Mouse (Mus musculus): ENCODE data around the gene Sult2a1. TPM values are rescaled to one million over a fixed set of nuclear protein-coding genes. Genes with fewer than 3 reads are reported as not detected.

Sult2a1 gene
- 0.14 TPM in 1 of 2 replicates, not detected in the other for polyA plus RNA-seq (2015; fragmentation: Nextera tagmentation; extraction: Ambion mirVana)

DNA sequence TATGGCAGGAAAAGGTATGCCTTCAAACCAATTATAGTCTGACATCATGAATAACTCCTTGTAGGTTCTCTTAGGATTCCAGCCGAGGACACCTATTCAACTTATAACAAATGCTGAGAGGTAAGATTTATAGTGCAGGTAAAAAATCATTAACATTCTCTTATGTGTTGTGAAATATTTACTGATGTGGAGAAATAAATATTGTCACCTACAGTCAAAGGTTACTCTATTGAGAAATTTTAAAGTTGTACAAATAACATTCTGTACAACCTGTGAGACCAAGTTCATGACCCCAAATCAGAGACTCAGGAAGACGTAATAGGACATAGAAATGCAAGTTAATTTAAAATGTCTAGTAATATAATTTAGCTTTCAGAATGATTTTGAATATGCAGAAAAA lies at the start of gene Sult2a1:
Gene Sult2a1 (minus strand): TSS at position 101 of the 400 bp plus-strand sequence.

Other genes starting within 250 kb of the Sult2a1 start
- gene Sult2a5, start 213.4 kb downstream of the Sult2a1 start, polyA plus RNA-seq (2015; fragmentation: Nextera tagmentation; extraction: Ambion mirVana) = not detected in 2 replicates
- gene Sult2a2, start 103.9 kb downstream of the Sult2a1 start, polyA plus RNA-seq (2015; fragmentation: Nextera tagmentation; extraction: Ambion mirVana) = 0.39 TPM in 1 of 2 replicates, not detected in the other
- not detected in 2 replicates for gene Sult2a4, start 152.2 kb upstream of the Sult2a1 start, polyA plus RNA-seq (2015; fragmentation: Nextera tagmentation; extraction: Ambion mirVana)